In the genomic region with DNA sequence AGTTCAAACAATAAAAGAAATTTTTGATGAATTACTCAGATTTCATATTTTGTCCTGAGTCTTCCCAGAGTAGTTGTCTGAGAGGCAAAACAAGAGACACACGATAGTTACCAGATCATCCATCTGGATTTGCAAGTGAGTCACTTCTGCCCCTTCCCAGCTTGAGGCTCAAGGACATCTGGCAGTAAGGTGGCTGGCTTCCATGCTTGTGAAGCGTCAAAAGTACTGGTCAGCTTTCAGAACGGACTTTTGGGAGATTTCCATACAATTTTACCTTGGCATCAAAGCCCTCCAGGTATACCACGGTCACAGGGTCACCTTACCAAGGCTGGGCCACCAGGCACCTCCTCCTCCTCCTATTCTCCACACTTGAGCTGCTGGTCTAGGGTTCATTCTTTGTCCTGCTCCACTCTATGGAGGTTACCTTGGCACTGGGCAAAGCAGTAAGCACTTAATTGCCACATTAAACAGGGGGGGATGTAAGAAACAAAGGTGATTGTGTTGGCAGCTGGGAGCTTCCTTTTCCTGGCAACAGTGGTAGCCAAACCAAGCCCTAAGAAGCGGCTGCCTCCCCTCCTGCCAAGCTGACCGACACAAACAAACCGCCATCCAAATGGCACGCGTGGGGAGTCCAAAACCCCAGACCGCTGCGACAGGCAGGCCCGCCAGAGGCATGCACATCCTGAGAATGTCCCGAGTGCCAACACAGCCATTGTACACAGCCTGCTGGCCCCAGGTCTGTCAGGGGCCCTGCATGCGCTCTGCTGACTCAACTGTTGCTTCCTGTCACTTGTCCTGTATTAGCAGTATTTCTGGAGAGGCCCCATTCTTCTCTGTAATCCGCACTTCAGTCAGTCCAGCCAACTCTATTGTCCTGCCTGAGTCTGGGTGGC, we compare ENCODE assay signal across 7 mouse cellular contexts. TPM values are rescaled to one million over a fixed set of nuclear protein-coding genes. Genes with fewer than 3 reads are reported as not detected.
DNase-seq lines count a peak whose midpoint lies in the region; ATAC-seq and TF ChIP-seq lines count a peak whose summit lies in the region.

No protein-coding gene starts in this region.

- no peaks in the 10 kb centered on the region for H3K27me3 ChIP-seq in ES-Bruce4 (ENCODE audit: control insufficient read depth, insufficient read depth, low read length, poor library complexity, severe bottlenecking)
- H3K27me3 ChIP-seq in kidney, embryonic 14.5 days (ENCODE audit: control insufficient read depth, insufficient read depth, low read length), result no peaks in the 10 kb centered on the region

- H3K9me3 ChIP-seq in ES-Bruce4 (replicated peaks; ENCODE audit: control insufficient read depth, insufficient read depth, low read length, poor library complexity, severe bottlenecking), result no peaks in the 10 kb centered on the region
- no peaks in the 10 kb centered on the region for H3K9me3 ChIP-seq in kidney, embryonic 14.5 days (ENCODE audit: control insufficient read depth, low read length)

- TF ChIP-seq POLR2A in ES-Bruce4 (IDR thresholded peaks at IDR 0.05; ENCODE audit: insufficient read depth, low read length), result no peak

- H3K9ac ChIP-seq in ES-Bruce4 (ENCODE audit: low read depth, poor library complexity, severe bottlenecking), result no peak overlapping the region
- peak overlapping the region; percentile 47; the same call in 1 of the 2 replicates for H3K9ac ChIP-seq in kidney, embryonic 14.5 days (ENCODE audit: low read depth, low read length)

- H3K4me1 ChIP-seq in ES-Bruce4 (ENCODE audit: control insufficient read depth, insufficient read depth, low read length), result peaks cover 9% of the 10 kb centered on the region
- H3K4me1 ChIP-seq in kidney, embryonic 14.5 days (ENCODE audit: control insufficient read depth, insufficient read depth, low read length), result peaks cover 54% of the 10 kb centered on the region

- TF ChIP-seq EP300 in ES-Bruce4 (IDR thresholded peaks at IDR 0.05; ENCODE audit: insufficient read depth, low read depth, low read length), result no peak

- peak overlapping the region; percentile 34 for H3K4me2 ChIP-seq in kidney, embryonic 14.5 days (replicated peaks; ENCODE audit: low read depth, low read length)

- H3K27ac ChIP-seq in ES-Bruce4 (ENCODE audit: insufficient read depth, low read length), result no peak overlapping the region
- H3K27ac ChIP-seq in kidney, embryonic 14.5 days (ENCODE audit: low read depth, low read length), result peak overlapping the region; percentile 76; the same call in 1 of the 2 replicates

- DNase-seq in 3T3-L1 (ENCODE audit: low read depth, low spot score), result peak; percentile 66
- peak; percentile 53 to 58 for DNase-seq in heart, adult 18-20 months
- DNase-seq in neural tube, embryonic 10.5 days (ENCODE audit: extremely low spot score, low spot score), result peak; percentile 38
- no peak for DNase-seq in yolk sac, embryonic 10.5 days (ENCODE audit: low spot score)
- DNase-seq in thymus, postnatal 0 days (ENCODE audit: low spot score), result no peak

- 61% methylated on average over 15 of the region's 15 CpGs for WGBS in kidney, embryonic 14.5 days

- no peaks in the 10 kb centered on the region for H3K36me3 ChIP-seq in ES-Bruce4 (ENCODE audit: control insufficient read depth, insufficient read depth, low read length, poor library complexity, severe bottlenecking)
- H3K36me3 ChIP-seq in kidney, embryonic 14.5 days (ENCODE audit: control insufficient read depth, insufficient read depth, low read length), result peaks cover 19% of the 10 kb centered on the region

- TF ChIP-seq CTCF in ES-Bruce4 (IDR thresholded peaks at IDR 0.05; ENCODE audit: low read depth, low read length), result no peak

- peak overlapping the region; percentile 32 for H3K4me3 ChIP-seq in ES-Bruce4 (ENCODE audit: low read depth, low read length)
- peak overlapping the region; percentile 3; the same call in 1 of the 2 replicates for H3K4me3 ChIP-seq in kidney, embryonic 14.5 days (ENCODE audit: low read length)

- no peak for ATAC-seq in kidney, embryonic 14.5 days (ENCODE audit: low FRiP score, low TSS enrichment)

RNA-seq across cellular contexts. Expression of a gene that starts 6.9 kb away (rescaled TPM):
- 10.3 and 11.4 TPM in 2 replicates for polyA plus RNA-seq in ES-Bruce4 (2011; ENCODE audit: insufficient read depth, insufficient read length, low read depth, missing spikeins)
- 1 to 10 TPM; 7.1 to 9.1 TPM for total RNA-seq in heart, adult 18-20 months (2021)
- 36.6 and 56.2 TPM in 2 replicates for polyA plus RNA-seq in kidney, embryonic 14.5 days (2014; fragmentation: Nextera tagmentation; extraction: Ambion mirVana)
- polyA plus RNA-seq in thymus, postnatal 0 days (2015; fragmentation: Nextera tagmentation; extraction: Ambion mirVana), result 3.5 and 4.2 TPM in 2 replicates

Comparison
In these comparisons a context has a peak if more than half of its experiments do, and no peak if none do; other contexts are left out.
1. DNase-seq: peak in 3T3-L1 (single experiment), heart, adult 18-20 months (2 of 2) and neural tube, embryonic 10.5 days (single experiment); none in yolk sac, embryonic 10.5 days (single experiment) and thymus, postnatal 0 days (single experiment).